8 mouse cellular contexts compared by ENCODE assay signal in genomic region chr6:28831011-28831853, GRCm38 (mm10). TPM values are rescaled to one million over a fixed set of nuclear protein-coding genes. Genes with fewer than 3 reads are reported as not detected.
DNase-seq lines count a peak whose midpoint lies in the region; ATAC-seq and TF ChIP-seq lines count a peak whose summit lies in the region.

Gene Lrrc4 (minus strand): TSS chr6:28831747.

- H3K4me1 ChIP-seq in heart, embryonic 10.5 days, result peaks cover 30% of the 10 kb centered on the region
- peaks cover 7% of the 10 kb centered on the region for H3K4me1 ChIP-seq in testis, adult 2 months (ENCODE audit: control insufficient read depth, insufficient read depth, low read length)
- H3K4me1 ChIP-seq in neural tube, embryonic 14.5 days (ENCODE audit: control insufficient read depth, insufficient read depth, low read length), result peaks cover 45% of the 10 kb centered on the region

- H3K27ac ChIP-seq in heart, embryonic 10.5 days, result peak within 1 kb of the TSS; percentile 82
- peak within 1 kb of the TSS; percentile 77 for H3K27ac ChIP-seq in testis, adult 2 months (ENCODE audit: control insufficient read depth, insufficient read depth, low read depth, low read length)
- H3K27ac ChIP-seq in neural tube, embryonic 14.5 days (ENCODE audit: low read depth, low read length), result peak within 1 kb of the TSS; percentile 97

- H3K4me2 ChIP-seq in neural tube, embryonic 14.5 days (ENCODE audit: low read depth, low read length), result peak within 1 kb of the TSS; percentile 92

- intact Hi-C loops in left cerebral cortex, postnatal 10 days (cut with DNase I), result loop anchor here (5.0 to 10.0 kb wide), 3 partner anchors 191 to 314 kb away; no protein-coding TSS in a partner anchor

- TF ChIP-seq POLR2A in testis, adult 2 months (IDR thresholded peaks at IDR 0.05; ENCODE audit: control insufficient read depth, low read depth, low read length), result no peak

- no peak; the same call in 1 of the 2 replicates for ATAC-seq in neural tube, embryonic 14.5 days (ENCODE audit: low read depth)
- no peak for ATAC-seq in activated CD4-positive, CD25-positive, alpha-beta regulatory T cell, adult 4 months

- no peak for DNase-seq in heart, embryonic 10.5 days (ENCODE audit: low spot score)
- no peak for DNase-seq in heart, postnatal 4 days
- no peak for DNase-seq in testis, postnatal 10 days (ENCODE audit: low spot score)
- no peak for DNase-seq in left cerebral cortex, postnatal 10 days (ENCODE audit: extremely low spot score in 1 of 2, low spot score in 2 of 2)
- DNase-seq in urinary bladder, postnatal 36 days (ENCODE audit: low spot score in 2 of 2), result no peak

- peaks cover 6% of the 10 kb centered on the region; the same call in 1 of the 2 replicates for H3K36me3 ChIP-seq in heart, embryonic 10.5 days
- H3K36me3 ChIP-seq in testis, adult 2 months (ENCODE audit: control insufficient read depth, insufficient read depth, low read length), result no peaks in the 10 kb centered on the region
- no peaks in the 10 kb centered on the region for H3K36me3 ChIP-seq in neural tube, embryonic 14.5 days (ENCODE audit: control insufficient read depth, insufficient read depth, low read length)

- peaks cover 30% of the 10 kb centered on the region for H3K27me3 ChIP-seq in heart, embryonic 10.5 days (ENCODE audit: insufficient read depth, poor library complexity, severe bottlenecking)
- no peaks in the 10 kb centered on the region for H3K27me3 ChIP-seq in testis, adult 2 months (ENCODE audit: control insufficient read depth, insufficient read depth, low read length)
- H3K27me3 ChIP-seq in neural tube, embryonic 14.5 days (ENCODE audit: control insufficient read depth, insufficient read depth, low read length), result peaks cover 3% of the 10 kb centered on the region; the same call in 1 of the 2 replicates

- peak within 1 kb of the TSS; percentile 98 for H3K9ac ChIP-seq in neural tube, embryonic 14.5 days (replicated peaks; ENCODE audit: low read depth, low read length)

- no peak for TF ChIP-seq CTCF in testis, adult 2 months (IDR thresholded peaks at IDR 0.05; ENCODE audit: control insufficient read depth, insufficient read depth, insufficient replicate concordance, low read depth, low read length)

- H3K9me3 ChIP-seq in heart, embryonic 10.5 days, result no peaks in the 10 kb centered on the region
- no peaks in the 10 kb centered on the region for H3K9me3 ChIP-seq in neural tube, embryonic 14.5 days (ENCODE audit: control insufficient read depth, low read length)

- peak within 1 kb of the TSS; percentile 77 for H3K4me3 ChIP-seq in heart, embryonic 10.5 days
- peak within 1 kb of the TSS; percentile 87 for H3K4me3 ChIP-seq in testis, adult 2 months (ENCODE audit: control insufficient read depth, low read depth, low read length)
- peak within 1 kb of the TSS; percentile 82 for H3K4me3 ChIP-seq in neural tube, embryonic 14.5 days (ENCODE audit: low read depth, low read length)

- WGBS in heart, embryonic 10.5 days, result 26% methylated on average over 27 of the region's 27 CpGs
- WGBS in neural tube, embryonic 14.5 days, result 13% methylated on average over 27 of the region's 27 CpGs

RNA-seq across cellular contexts. Expression of gene Lrrc4, which starts in this region (rescaled TPM):
- polyA plus RNA-seq in heart, embryonic 10.5 days (2016; fragmentation: Nextera tagmentation; extraction: Ambion mirVana), result 0.73 and 0.87 TPM in 2 replicates
- 1 to 10 TPM; 1.2 to 1.6 TPM for total RNA-seq in heart, postnatal 4 days (2021)
- 1.9 and 3.0 TPM in 2 replicates for polyA plus RNA-seq in testis, adult 2 months (2012; rRNA removed)
- total RNA-seq in left cerebral cortex, postnatal 10 days (2021), result 10 to 100 TPM; 73.3 to 73.8 TPM
- 9.7 and 11.5 TPM in 2 replicates for polyA plus RNA-seq in neural tube, embryonic 14.5 days (2014; fragmentation: Nextera tagmentation; extraction: Ambion mirVana)
- polyA plus RNA-seq in activated CD4-positive, CD25-positive, alpha-beta regulatory T cell, adult 4 months (2017; shearing (Covaris generic)), result under 1 TPM; 0.37 to 0.42 TPM

Comparison
In these comparisons a context has a peak if more than half of its experiments do, and no peak if none do; other contexts are left out.
1. RNA of gene Lrrc4 (total RNA-seq): 73.3 to 73.8 TPM in left cerebral cortex, postnatal 10 days; 1.2 to 1.6 TPM in heart, postnatal 4 days; every median in the first group is over 10 times any median in the second.
2. Peak in every context shown above with its lines, with median percentiles within 50 percentile points of each other: H3K27ac ChIP-seq and H3K4me3 ChIP-seq.